Mouse (Mus musculus) brown adipose tissue, adult 24 weeks (tissue): ENCODE measurements around the gene F2. TPM values are rescaled to one million over a fixed set of nuclear protein-coding genes. Genes with fewer than 3 reads are reported as not detected.

Experiments
- H3K27ac ChIP-seq: fragments of 200-500 bp; replicated peaks from 2 replicates; pipeline ENCODE4 v1.5.1; 2012; ENCODE audit warnings: low read depth, mild to moderate bottlenecking, low read length
- H3K4me1 ChIP-seq: fragments of 200-500 bp; 2 replicates; pipeline ENCODE4 v1.6.1; 2012; ENCODE audit warnings: low read length, mixed read lengths; ENCODE audit not compliant: control insufficient read depth, insufficient read depth, insufficient read length
- H3K4me3 ChIP-seq: fragments of 200-500 bp; 2 replicates; pipeline ENCODE4 v1.5.1; 2012; ENCODE audit warnings: low read depth, mild to moderate bottlenecking, low read length, moderate library complexity; ENCODE audit not compliant: insufficient read depth
- polyA plus RNA-seq: library from polyadenylated mRNA; stranded (reverse); fragments of >200 nt; gene quantifications from 2 replicates; pipeline ENCODE4 v1.2.4, GENCODE M21; 2012; ENCODE audit not compliant: missing spikeins, insufficient read depth, insufficient read length

Gene F2
- polyA plus RNA-seq: not detected in 2 replicates

GRCm38 (mm10) chr2:91636229-91636628 lies at the start of gene F2:
F2 (minus strand) TSS chr2:91636414.
- no peak within 1 kb of the TSS for H3K27ac ChIP-seq
- no peak within 1 kb of the TSS for H3K4me3 ChIP-seq

GRCm38 (mm10) chr2:91683919-91684318 lies 47.7 kb upstream of the F2 start:
- H3K27ac ChIP-seq: no peak overlapping the region
- no peaks in the 10 kb centered on the region for H3K4me1 ChIP-seq
- no peak overlapping the region for H3K4me3 ChIP-seq

More at GRCm38 (mm10) chr2:91636229-91636628, at the start of gene F2:
- H3K4me1 ChIP-seq: no peaks in the 10 kb centered on the region

- H3K4me1 ChIP-seq: no peaks in the 10 kb centered on the region
- H3K4me3 ChIP-seq: no peak overlapping the region
- H3K27ac ChIP-seq: no peak overlapping the region; the same call in 1 of the 2 replicates
Measured at GRCm38 (mm10) chr2:91682850-91683249, 46.6 kb upstream of the F2 start.

DNA sequence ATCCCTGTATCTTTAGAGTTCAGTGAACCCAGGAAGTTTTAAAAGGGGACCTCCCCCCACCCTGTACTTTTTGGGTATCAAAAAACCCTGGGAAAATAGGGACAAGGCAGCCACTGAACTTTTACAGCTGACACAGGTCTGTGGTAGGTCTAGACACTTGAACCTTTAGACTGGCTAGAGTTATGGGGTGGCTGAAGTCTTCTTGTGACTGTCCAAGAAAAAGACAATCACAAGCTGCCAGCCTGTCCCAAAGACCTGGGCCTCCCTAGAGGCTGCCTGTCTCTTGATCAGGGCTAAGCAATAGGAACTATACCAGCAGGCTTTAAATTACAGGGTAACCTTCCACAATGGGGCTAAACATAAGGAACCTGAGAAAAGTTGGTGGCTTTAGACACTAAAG lies 40.7 kb upstream of the F2 start:
- no peaks in the 10 kb centered on the region for H3K4me1 ChIP-seq

DNA sequence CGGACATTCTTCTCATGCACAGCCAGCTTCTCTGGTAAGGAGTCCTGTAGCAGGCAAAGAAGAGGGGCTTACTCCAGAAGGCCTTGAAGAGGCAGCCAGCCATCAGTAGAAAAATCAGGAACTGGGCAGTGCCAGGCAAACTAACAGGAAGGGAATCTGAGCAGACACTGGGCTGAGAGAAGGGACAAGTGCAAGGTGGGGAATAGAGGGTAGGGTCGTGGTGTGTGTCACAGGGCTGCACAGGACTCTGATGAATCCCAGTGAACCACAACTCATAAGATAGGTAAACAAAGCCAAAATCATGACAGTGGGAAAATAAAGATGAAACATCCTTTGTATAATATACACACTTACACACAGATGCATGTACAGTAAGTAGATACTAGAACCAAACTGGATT lies 40.2 kb upstream of the F2 start:
- Histone ChIP-seq H3K27ac (no peak overlapping the region), H3K4me1 (no peaks in the 10 kb centered on the region), H3K4me3 (no peak overlapping the region)

More for the DNA sequence above, 40.7 kb upstream of the F2 start:
- Histone ChIP-seq H3K27ac (no peak overlapping the region), H3K4me3 (no peak overlapping the region)

- Histone ChIP-seq H3K27ac (no peak overlapping the region), H3K4me3 (no peak overlapping the region), H3K4me1 (no peaks in the 10 kb centered on the region)
Measured at GRCm38 (mm10) chr2:91674895-91675294, 38.7 kb upstream of the F2 start.

DNA sequence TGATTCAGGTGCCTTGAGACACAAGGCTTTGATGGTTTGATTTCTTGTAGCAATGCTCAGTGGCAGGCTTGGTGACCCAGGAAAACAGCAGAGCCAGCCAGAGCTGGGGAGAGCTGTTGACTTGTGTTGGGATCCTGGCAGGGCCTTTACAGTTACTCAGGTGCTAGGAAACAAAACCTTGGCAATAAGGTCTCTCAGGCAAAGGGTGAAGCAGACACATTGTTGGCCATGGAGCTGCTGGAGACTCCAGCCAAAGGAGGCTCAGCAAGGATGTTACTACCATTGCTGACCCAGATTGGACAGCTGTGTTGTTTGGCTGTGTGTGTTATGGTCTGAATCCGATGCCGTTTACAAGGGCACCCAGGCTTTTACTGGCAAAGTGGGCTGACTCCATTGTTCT lies 37.4 kb upstream of the F2 start:
- no peaks in the 10 kb centered on the region for H3K4me1 ChIP-seq
- H3K27ac ChIP-seq: no peak overlapping the region
- H3K4me3 ChIP-seq: no peak overlapping the region

GRCm38 (mm10) chr2:91670038-91670437 lies 33.8 kb upstream of the F2 start:
- no peak overlapping the region for H3K4me3 ChIP-seq
- no peaks in the 10 kb centered on the region for H3K4me1 ChIP-seq
- no peak overlapping the region for H3K27ac ChIP-seq

GRCm38 (mm10) chr2:91669326-91669725 lies 33.1 kb upstream of the F2 start:
- Histone ChIP-seq H3K4me3 (no peak overlapping the region), H3K4me1 (no peaks in the 10 kb centered on the region), H3K27ac (no peak overlapping the region)

DNA sequence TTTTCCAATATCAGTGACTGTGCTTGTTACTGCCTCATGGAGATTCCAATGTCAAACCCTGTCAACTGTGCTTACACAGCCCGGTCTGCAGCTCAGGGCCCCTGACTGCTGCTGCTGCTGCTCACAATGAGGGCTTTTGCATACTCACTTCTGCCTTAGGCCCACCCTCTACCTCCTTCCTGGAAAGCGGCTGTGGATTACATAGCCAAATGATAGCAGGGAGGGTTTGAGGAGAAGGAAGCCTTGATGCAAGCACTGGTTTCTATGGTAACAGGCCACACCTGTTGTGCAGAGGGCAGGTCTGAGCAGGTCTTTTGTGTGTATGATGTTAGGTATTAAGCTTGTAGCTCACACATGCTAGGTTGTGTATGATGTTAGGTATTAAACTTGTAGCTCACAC lies 31.5 kb upstream of the F2 start:
- Histone ChIP-seq H3K4me1 (no peaks in the 10 kb centered on the region), H3K27ac (no peak overlapping the region), H3K4me3 (no peak overlapping the region)

- H3K27ac ChIP-seq: no peak overlapping the region
- H3K4me3 ChIP-seq: no peak overlapping the region
- H3K4me1 ChIP-seq: no peaks in the 10 kb centered on the region
Measured at GRCm38 (mm10) chr2:91666386-91666910, 30.2 kb upstream of the F2 start.

- H3K27ac ChIP-seq: no peak overlapping the region
- H3K4me1 ChIP-seq: no peaks in the 10 kb centered on the region
- H3K4me3 ChIP-seq: no peak overlapping the region
Measured at GRCm38 (mm10) chr2:91664780-91665179, 28.6 kb upstream of the F2 start.

- Histone ChIP-seq H3K4me1 (no peaks in the 10 kb centered on the region), H3K27ac (no peak overlapping the region), H3K4me3 (no peak overlapping the region)
Measured at GRCm38 (mm10) chr2:91660981-91661380, 24.8 kb upstream of the F2 start.

GRCm38 (mm10) chr2:91659657-91660056 lies 23.4 kb upstream of the F2 start:
- Histone ChIP-seq H3K4me3 (no peak overlapping the region), H3K4me1 (no peaks in the 10 kb centered on the region), H3K27ac (no peak overlapping the region)

GRCm38 (mm10) chr2:91656774-91657173 lies 20.6 kb upstream of the F2 start:
- Histone ChIP-seq H3K4me1 (no peaks in the 10 kb centered on the region), H3K4me3 (no peak overlapping the region), H3K27ac (no peak overlapping the region)

DNA sequence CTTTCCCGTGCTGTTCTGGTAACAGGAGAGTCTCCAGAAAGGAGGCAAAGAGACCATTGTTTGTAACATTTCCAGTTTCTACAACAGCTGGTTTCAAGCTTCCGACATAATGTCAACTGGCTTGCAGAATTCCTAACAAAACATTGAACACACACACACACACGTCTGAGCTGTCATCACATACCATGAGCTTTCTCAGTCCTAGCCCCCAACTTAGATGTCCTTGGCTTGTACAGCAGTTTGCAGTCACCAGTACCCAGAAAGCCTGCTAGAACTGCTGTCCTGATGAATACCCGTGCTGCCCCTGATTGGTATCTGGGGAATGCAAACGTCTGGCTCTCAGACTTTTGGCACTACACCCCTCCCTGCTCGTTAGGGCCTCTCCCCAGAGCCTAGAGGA lies 19.6 kb upstream of the F2 start:
- Histone ChIP-seq H3K4me1 (peaks cover 2% of the 10 kb centered on the region; the same call in 1 of the 2 replicates), H3K4me3 (no peak overlapping the region), H3K27ac (no peak overlapping the region)
